In genomic region chr17:50876451-50876850, GRCm38 (mm10) we compare ENCODE assay signal across 28 mouse cellular contexts.
A peak's percentile ranks its signal among the peaks of the same experiment; 100 is the strongest.
DNase-seq lines count a peak whose midpoint lies in the region; ATAC-seq and TF ChIP-seq lines count a peak whose summit lies in the region.
"Had no signal": no experiment of that assay in that cellular context is flagged by ENCODE, and none has a peak within 500 bp of the region (broad histone marks: within the 10 kb centered on the region; RNA-seq: fewer than 3 reads in every experiment).

No protein-coding gene starts in this region.

- H3K36me3 ChIP-seq in liver, adult 2 months (ENCODE audit: control insufficient read depth, insufficient read depth, low read length) = peaks cover 3% of the 10 kb centered on the region
- H3K36me3 ChIP-seq in liver, embryonic 12.5 days = no peaks in the 10 kb centered on the region
- no peaks in the 10 kb centered on the region for H3K36me3 ChIP-seq in midbrain, embryonic 11.5 days (ENCODE audit: control insufficient read depth, insufficient read depth, low read length)
- H3K36me3 ChIP-seq: embryonic facial prominence, embryonic 13.5 days; forebrain, embryonic 10.5 days; heart, embryonic 12.5 days; limb, embryonic 12.5 days; neural tube, embryonic 15.5 days had no signal

- no peak overlapping the region for H3K9ac ChIP-seq in liver, adult 2 months (ENCODE audit: low read depth, low read length)
- H3K9ac ChIP-seq in liver, embryonic 12.5 days = no peak overlapping the region
- no peak overlapping the region for H3K9ac ChIP-seq in midbrain, embryonic 11.5 days (ENCODE audit: low read length)
- H3K9ac ChIP-seq: embryonic facial prominence, embryonic 13.5 days; heart, embryonic 12.5 days; hindbrain, embryonic 14.5 days; limb, embryonic 12.5 days; liver, embryonic 14.5 days; neural tube, embryonic 15.5 days had no signal

- H3K79me2 ChIP-seq in liver, adult 2 months (ENCODE audit: control insufficient read depth, insufficient read depth, low read length) = no peaks in the 10 kb centered on the region

- H3K27me3 ChIP-seq in liver, adult 2 months (ENCODE audit: control insufficient read depth, insufficient read depth, low read length) = no peaks in the 10 kb centered on the region
- no peaks in the 10 kb centered on the region for H3K27me3 ChIP-seq in liver, embryonic 12.5 days (replicated peaks)
- no peaks in the 10 kb centered on the region for H3K27me3 ChIP-seq in midbrain, embryonic 11.5 days (ENCODE audit: control insufficient read depth, insufficient read depth, low read length)
- H3K27me3 ChIP-seq: CH12.LX; embryonic facial prominence, embryonic 13.5 days; heart, embryonic 12.5 days; limb, embryonic 12.5 days; neural tube, embryonic 15.5 days had no signal

- no peak overlapping the region for H3K27ac ChIP-seq in liver, adult 2 months (replicated peaks; ENCODE audit: insufficient read depth, low read depth, low read length)
- no peak overlapping the region for H3K27ac ChIP-seq in liver, embryonic 12.5 days
- no peak overlapping the region for H3K27ac ChIP-seq in midbrain, embryonic 11.5 days (ENCODE audit: low read depth, low read length)
- H3K27ac ChIP-seq: embryonic facial prominence, embryonic 13.5 days; forebrain, embryonic 10.5 days; hindbrain, embryonic 14.5 days; limb, embryonic 12.5 days; liver, embryonic 14.5 days; neural tube, embryonic 15.5 days had no signal

- H3K4me2 ChIP-seq in liver, embryonic 12.5 days = no peak overlapping the region
- no peak overlapping the region for H3K4me2 ChIP-seq in midbrain, embryonic 11.5 days
- H3K4me2 ChIP-seq: embryonic facial prominence, embryonic 13.5 days; heart, embryonic 12.5 days; hindbrain, embryonic 14.5 days; limb, embryonic 12.5 days; neural tube, embryonic 15.5 days had no signal

- no peak overlapping the region for H3K4me3 ChIP-seq in liver, adult 2 months (ENCODE audit: insufficient read depth, low read depth, low read length)
- H3K4me3 ChIP-seq in liver, embryonic 12.5 days = no peak overlapping the region
- no peak overlapping the region for H3K4me3 ChIP-seq in midbrain, embryonic 11.5 days (ENCODE audit: low read depth, low read length)
- H3K4me3 ChIP-seq: embryonic facial prominence, embryonic 13.5 days; forebrain, embryonic 10.5 days; heart, embryonic 12.5 days; limb, embryonic 12.5 days; neural tube, embryonic 15.5 days had no signal

- WGBS in liver, adult 2 months = 50% methylated on average over 5 of the region's 5 CpGs
- 68% methylated on average over 5 of the region's 5 CpGs for WGBS in liver, embryonic 12.5 days (ENCODE audit: insufficient replicate concordance)
- WGBS in midbrain, embryonic 11.5 days = 89% methylated on average over 5 of the region's 5 CpGs

- TF ChIP-seq POLR2A in liver, adult 2 months (IDR thresholded peaks at IDR 0.05; ENCODE audit: extremely low read depth, insufficient read depth, low read length) = no peak

- peak; percentile 53 for DNase-seq in liver, adult 2 months (ENCODE audit: extremely low read depth, low read depth, low spot score)
- peak; percentile 42 for DNase-seq in lung, postnatal 36 days
- DNase-seq in lung, adult 18-20 months = no peak
- DNase-seq in gonadal fat pad, adult 2 months (ENCODE audit: low read depth) = peak; percentile 24
- DNase-seq in midbrain, embryonic 11.5 days (ENCODE audit: low spot score, missing footprints) = no peak
- DNase-seq in left cerebral cortex, adult 8-10 months (ENCODE audit: low spot score in 2 of 2) = no peak
- DNase-seq: adrenal gland, postnatal 25 days; cerebellum, adult 18-20 months; cerebellum, postnatal 10 days; gastrocnemius, postnatal 10 days; heart, adult 18-20 months; heart, postnatal 4 days; kidney, postnatal 14 days; midbrain, embryonic 14.5 days; right cerebral cortex, adult 18-20 months; thymus, postnatal 4 days had no signal

- no peak for ATAC-seq in liver, embryonic 12.5 days
- peak; percentile 60; the same call in 1 of the 2 replicates for ATAC-seq in neutrophil, adult 5-6 weeks (ENCODE audit: extremely low read depth, insufficient number of reproducible peaks, low FRiP score, poor library complexity, severe bottlenecking)
- ATAC-seq in midbrain, embryonic 11.5 days (ENCODE audit: low FRiP score) = no peak
- ATAC-seq: forebrain, embryonic 16.5 days; intestine, postnatal 0 days had no signal

- H3K9me3 ChIP-seq in liver, embryonic 12.5 days (replicated peaks) = no peaks in the 10 kb centered on the region
- H3K9me3 ChIP-seq in midbrain, embryonic 11.5 days (ENCODE audit: control insufficient read depth, low read length) = no peaks in the 10 kb centered on the region
- H3K9me3 ChIP-seq: embryonic facial prominence, embryonic 13.5 days; forebrain, embryonic 10.5 days; heart, embryonic 12.5 days; limb, embryonic 12.5 days; neural tube, embryonic 15.5 days had no signal

- H3K4me1 ChIP-seq in liver, adult 2 months (ENCODE audit: control insufficient read depth, insufficient read depth, low read length) = 0 out of 2 replicates have a peak, but pooled peaks cover 2% of the 10 kb centered on the region
- no peaks in the 10 kb centered on the region for H3K4me1 ChIP-seq in liver, embryonic 12.5 days
- no peaks in the 10 kb centered on the region for H3K4me1 ChIP-seq in midbrain, embryonic 11.5 days (ENCODE audit: control insufficient read depth, insufficient read depth, low read length)
- H3K4me1 ChIP-seq: embryonic facial prominence, embryonic 13.5 days; forebrain, embryonic 10.5 days; heart, embryonic 12.5 days; limb, embryonic 12.5 days; neural tube, embryonic 15.5 days had no signal

- TF ChIP-seq CTCF in liver, adult 2 months (IDR thresholded peaks at IDR 0.05; ENCODE audit: low read depth, low read length) = no peak

Comparison
In these comparisons a context has a peak if more than half of its experiments do, and no peak if none do; other contexts are left out.
1. DNase-seq: peak in liver, adult 2 months (single experiment), lung, postnatal 36 days (single experiment) and gonadal fat pad, adult 2 months (single experiment); none in lung, adult 18-20 months (0 of 2), midbrain, embryonic 11.5 days (single experiment) and left cerebral cortex, adult 8-10 months (0 of 2).